ENCODE assay signal across 11 mouse cellular contexts in the genomic region with DNA sequence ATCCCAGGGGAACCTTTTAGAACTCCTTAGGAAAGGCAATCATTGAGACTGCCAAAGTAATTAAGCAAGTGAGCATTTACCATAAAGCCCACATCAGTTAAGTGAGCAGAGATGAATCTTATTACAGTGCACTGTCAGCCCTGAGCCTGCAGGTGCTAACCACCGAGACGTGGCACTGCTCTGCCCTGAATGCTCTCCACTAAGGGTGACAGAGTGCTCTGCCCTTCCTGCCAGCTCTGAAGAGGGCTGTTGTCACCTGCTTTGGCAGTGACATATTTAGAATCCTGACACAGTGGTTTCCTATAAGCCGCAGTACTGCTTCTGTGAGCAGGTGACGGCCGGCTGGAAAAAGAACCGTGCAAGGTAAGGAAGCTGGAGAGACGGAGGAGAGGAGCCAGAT. TPM values are rescaled to one million over a fixed set of nuclear protein-coding genes. Genes with fewer than 3 reads are reported as not detected.
A peak's percentile ranks its signal among the peaks of the same experiment; 100 is the strongest.
DNase-seq lines count a peak whose midpoint lies in the region; TF ChIP-seq lines count a peak whose summit lies in the region.
"Had no signal": no experiment of that assay in that cellular context is flagged by ENCODE, and none has a peak within 500 bp of the region (broad histone marks: within the 10 kb centered on the region; RNA-seq: fewer than 3 reads in every experiment).

No protein-coding gene starts in this region.

- no peaks in the 10 kb centered on the region for H3K4me1 ChIP-seq in heart, adult 2 months (ENCODE audit: control insufficient read depth, insufficient read depth, low read length)
- H3K4me1 ChIP-seq: liver, embryonic 12.5 days had no signal

- H3K36me3 ChIP-seq in heart, adult 2 months (ENCODE audit: control insufficient read depth, insufficient read depth, low read length), result no peaks in the 10 kb centered on the region
- H3K36me3 ChIP-seq: liver, embryonic 12.5 days had no signal

- TF ChIP-seq EP300 in heart, adult 2 months (IDR thresholded peaks at IDR 0.05; ENCODE audit: insufficient read depth, low read depth, low read length), result peak; percentile 80; the same call in 1 of the 2 replicates

- peak; percentile 52 for DNase-seq in gastrocnemius, adult 2 months
- DNase-seq in gastrocnemius, postnatal 10 days, result no peak
- DNase-seq in heart, adult 2 months, result peak; percentile 63 to 75
- peak; percentile 79 to 87 for DNase-seq in heart, postnatal 10 days
- DNase-seq in thymus, postnatal 0 days (ENCODE audit: low spot score), result peak; percentile 81
- DNase-seq in adrenal gland, adult (ENCODE audit: inconsistent age in 2 of 2, low spot score in 1 of 2), result no peak
- no peak for DNase-seq in urinary bladder, postnatal 36 days (ENCODE audit: low spot score in 2 of 2)
- DNase-seq in cerebellum, adult 11-12 months, result no peak
- DNase-seq: kidney, postnatal 4 days; retina, postnatal 1 day had no signal

- H3K79me2 ChIP-seq in heart, adult 2 months (replicated peaks; ENCODE audit: control insufficient read depth, insufficient read depth, low read length), result no peaks in the 10 kb centered on the region

- TF ChIP-seq POLR2A in heart, adult 2 months (IDR thresholded peaks at IDR 0.05; ENCODE audit: insufficient read depth, low read depth, low read length), result peak; percentile 78

- intact Hi-C loops in gastrocnemius, adult 2 months (cut with DNase I), result no loop called here
- intact Hi-C loops in heart, adult 2 months (cut with DNase I), result loop anchor here (2.0 kb wide), 1 partner anchor 48 kb away; no protein-coding TSS in a partner anchor
- intact Hi-C loops in heart, postnatal 10 days (cut with DNase I), result loop anchor here (2.0 kb wide), 1 partner anchor 48 kb away; no protein-coding TSS in a partner anchor

- no peaks in the 10 kb centered on the region for H3K27me3 ChIP-seq in heart, adult 2 months (ENCODE audit: control insufficient read depth, insufficient read depth, low read length)
- H3K27me3 ChIP-seq: liver, embryonic 12.5 days had no signal

- peak; percentile 26; the same call in 1 of the 2 replicates for TF ChIP-seq CTCF in gastrocnemius, adult 2 months (IDR thresholded peaks at IDR 0.05)
- peak; percentile 59 for TF ChIP-seq CTCF in heart, adult 2 months (IDR thresholded peaks at IDR 0.05)

- H3K4me3 ChIP-seq in gastrocnemius, adult 2 months, result no peak overlapping the region
- H3K4me3 ChIP-seq in heart, adult 2 months, result no peak overlapping the region; the same call in 1 of the 2 replicates
- H3K4me3 ChIP-seq: liver, embryonic 12.5 days had no signal

- H3K27ac ChIP-seq in gastrocnemius, adult 2 months, result no peak overlapping the region
- peak overlapping the region; percentile 73 for H3K27ac ChIP-seq in heart, adult 2 months
- H3K27ac ChIP-seq: liver, embryonic 12.5 days had no signal

- H3K9ac ChIP-seq in heart, adult 2 months (ENCODE audit: low read depth, low read length), result peak overlapping the region; percentile 82
- H3K9ac ChIP-seq: liver, embryonic 12.5 days had no signal

- 60% methylated on average over 7 of the region's 7 CpGs for WGBS in heart, adult 2 months

RNA-seq across cellular contexts. Expression of a gene that starts 38.7 kb away (rescaled TPM):
- under 1 TPM; 0.48 to 0.70 TPM for total RNA-seq in gastrocnemius, adult 2 months (2021)
- total RNA-seq in gastrocnemius, postnatal 10 days (2021), result under 1 TPM; 0.40 to 0.79 TPM
- total RNA-seq in heart, adult 2 months (2021), result 100 to 1,000 TPM; 174 to 203 TPM
- polyA plus RNA-seq in heart, adult 2 months (2012; rRNA removed), result 216 and 276 TPM in 2 replicates
- 100 to 1,000 TPM; 121 to 139 TPM for total RNA-seq in heart, postnatal 10 days (2021)
- polyA plus RNA-seq in thymus, postnatal 0 days (2015; fragmentation: Nextera tagmentation; extraction: Ambion mirVana), result 1.3 TPM in 2 replicates

Comparison
In these comparisons a context has a peak if more than half of its experiments do, and no peak if none do; other contexts are left out.
1. DNase-seq: peak in gastrocnemius, adult 2 months (single experiment), heart, adult 2 months (2 of 2), heart, postnatal 10 days (2 of 2) and thymus, postnatal 0 days (single experiment); none in gastrocnemius, postnatal 10 days (single experiment), adrenal gland, adult (0 of 2), urinary bladder, postnatal 36 days (0 of 2) and cerebellum, adult 11-12 months (single experiment).
2. RNA of a gene that starts 38.7 kb away (total RNA-seq): 174 to 203 TPM in heart, adult 2 months and 121 to 139 TPM in heart, postnatal 10 days; 0.40 to 0.79 TPM in gastrocnemius, postnatal 10 days and 0.48 to 0.70 TPM in gastrocnemius, adult 2 months; every median in the first group is over 10 times any median in the second.